In genomic region chr4:41568682-41569410, GRCm38 (mm10) we compare ENCODE assay signal across 8 mouse cellular contexts. TPM values are rescaled to one million over a fixed set of nuclear protein-coding genes. Genes with fewer than 3 reads are reported as not detected.
DNase-seq lines count a peak whose midpoint lies in the region; ATAC-seq lines count a peak whose summit lies in the region.

No protein-coding gene starts in this region.

- H3K4me3 ChIP-seq in intestine, embryonic 14.5 days (ENCODE audit: low read depth, low read length) = peak overlapping the region; percentile 71
- H3K4me3 ChIP-seq in limb, embryonic 15.5 days = peak overlapping the region; percentile 79
- H3K4me3 ChIP-seq in midbrain, embryonic 16.5 days (ENCODE audit: low read depth, low read length) = peak overlapping the region; percentile 82

- WGBS in intestine, embryonic 14.5 days = under 1% methylated on average over 58 of the region's 58 CpGs
- WGBS in limb, embryonic 15.5 days = 1% methylated on average over 58 of the region's 58 CpGs
- under 1% methylated on average over 57 of the region's 58 CpGs for WGBS in midbrain, embryonic 16.5 days

- H3K4me1 ChIP-seq in intestine, embryonic 14.5 days (replicated peaks; ENCODE audit: control insufficient read depth, insufficient read depth, low read length) = peaks cover 11% of the 10 kb centered on the region; the same call in 1 of the 2 replicates
- peaks cover 20% of the 10 kb centered on the region for H3K4me1 ChIP-seq in limb, embryonic 15.5 days
- peaks cover 30% of the 10 kb centered on the region for H3K4me1 ChIP-seq in midbrain, embryonic 16.5 days (ENCODE audit: control insufficient read depth, insufficient read depth, low read length)

- DNase-seq in ovary, postnatal 14 days (ENCODE audit: low spot score) = peak; percentile 8
- DNase-seq in ovary, adult 18-20 months (ENCODE audit: low spot score) = no peak
- peak; percentile 66 for DNase-seq in cerebellum, adult 8-10 months
- DNase-seq in frontal cortex, postnatal 14 days (ENCODE audit: low spot score in 2 of 2) = peak; percentile 51 to 54
- DNase-seq in intestine, embryonic 14.5 days (ENCODE audit: low spot score) = peak; percentile 70
- DNase-seq in thymus, postnatal 14 days = peak; percentile 71

- ATAC-seq in intestine, embryonic 14.5 days (replicated peaks; ENCODE audit: low FRiP score, low TSS enrichment, low read depth) = peak; percentile 82
- ATAC-seq in limb, embryonic 15.5 days (ENCODE audit: insufficient number of reproducible peaks, low FRiP score, low TSS enrichment, low read depth) = no peak; the same call in 1 of the 2 replicates
- ATAC-seq in midbrain, embryonic 16.5 days = peak; percentile 41

- peaks cover 19% of the 10 kb centered on the region for H3K27me3 ChIP-seq in intestine, embryonic 14.5 days (replicated peaks; ENCODE audit: control insufficient read depth, insufficient read depth, low read length)
- H3K27me3 ChIP-seq in limb, embryonic 15.5 days = peaks cover 61% of the 10 kb centered on the region
- no peaks in the 10 kb centered on the region for H3K27me3 ChIP-seq in midbrain, embryonic 16.5 days (ENCODE audit: control insufficient read depth, insufficient read depth, low read depth, low read length)

- H3K9ac ChIP-seq in intestine, embryonic 14.5 days (ENCODE audit: low read length) = peak overlapping the region; percentile 58
- H3K9ac ChIP-seq in limb, embryonic 15.5 days = peak overlapping the region; percentile 64
- peak overlapping the region; percentile 90 for H3K9ac ChIP-seq in midbrain, embryonic 16.5 days (ENCODE audit: low read depth, low read length)

- H3K4me2 ChIP-seq in intestine, embryonic 14.5 days (ENCODE audit: low read length) = peak overlapping the region; percentile 96
- peak overlapping the region; percentile 93 for H3K4me2 ChIP-seq in limb, embryonic 15.5 days
- H3K4me2 ChIP-seq in midbrain, embryonic 16.5 days (ENCODE audit: low read length) = peak overlapping the region; percentile 71

- peak overlapping the region; percentile 45; the same call in 1 of the 2 replicates for H3K27ac ChIP-seq in intestine, embryonic 14.5 days (ENCODE audit: low read depth)
- H3K27ac ChIP-seq in limb, embryonic 15.5 days = no peak overlapping the region
- H3K27ac ChIP-seq in midbrain, embryonic 16.5 days (ENCODE audit: low read length) = peak overlapping the region; percentile 92

- H3K36me3 ChIP-seq in intestine, embryonic 14.5 days (ENCODE audit: control insufficient read depth, insufficient read depth, low read length) = no peaks in the 10 kb centered on the region
- H3K36me3 ChIP-seq in limb, embryonic 15.5 days = no peaks in the 10 kb centered on the region
- H3K36me3 ChIP-seq in midbrain, embryonic 16.5 days (ENCODE audit: control insufficient read depth, insufficient read depth, low read length) = no peaks in the 10 kb centered on the region

- H3K9me3 ChIP-seq in intestine, embryonic 14.5 days (ENCODE audit: control insufficient read depth, low read length) = no peaks in the 10 kb centered on the region
- no peaks in the 10 kb centered on the region for H3K9me3 ChIP-seq in limb, embryonic 15.5 days
- H3K9me3 ChIP-seq in midbrain, embryonic 16.5 days (replicated peaks; ENCODE audit: control insufficient read depth, low read length, poor library complexity, severe bottlenecking) = no peaks in the 10 kb centered on the region

RNA-seq across cellular contexts. Expression of gene Fam219a, which starts 0.5 kb away (rescaled TPM):
- polyA plus RNA-seq in intestine, embryonic 14.5 days (2014; fragmentation: Nextera tagmentation; extraction: Ambion mirVana) = 2.2 TPM in 2 replicates
- polyA plus RNA-seq in limb, embryonic 15.5 days (2015; fragmentation: Nextera tagmentation; extraction: Ambion mirVana) = 2.7 and 2.8 TPM in 2 replicates
- polyA plus RNA-seq in midbrain, embryonic 16.5 days (2015; fragmentation: Nextera tagmentation; extraction: Ambion mirVana) = 16.4 and 21.7 TPM in 2 replicates

RNA-seq across cellular contexts. Expression of gene Dnaic1, which starts 0.7 kb away (rescaled TPM):
- 3.4 and 4.9 TPM in 2 replicates for polyA plus RNA-seq in intestine, embryonic 14.5 days (2014; fragmentation: Nextera tagmentation; extraction: Ambion mirVana)
- polyA plus RNA-seq in limb, embryonic 15.5 days (2015; fragmentation: Nextera tagmentation; extraction: Ambion mirVana) = 1.2 TPM in 2 replicates
- 1.4 and 2.6 TPM in 2 replicates for polyA plus RNA-seq in midbrain, embryonic 16.5 days (2015; fragmentation: Nextera tagmentation; extraction: Ambion mirVana)

RNA-seq across cellular contexts. Expression of gene 1110017D15Rik, which starts 51.7 kb away (rescaled TPM):
- 0.61 and 0.83 TPM in 2 replicates for polyA plus RNA-seq in intestine, embryonic 14.5 days (2014; fragmentation: Nextera tagmentation; extraction: Ambion mirVana)
- 0.88 and 1.1 TPM in 2 replicates for polyA plus RNA-seq in limb, embryonic 15.5 days (2015; fragmentation: Nextera tagmentation; extraction: Ambion mirVana)
- 15.1 and 18.5 TPM in 2 replicates for polyA plus RNA-seq in midbrain, embryonic 16.5 days (2015; fragmentation: Nextera tagmentation; extraction: Ambion mirVana)
